Mouse (Mus musculus) cerebellum, adult 8-10 months (tissue): ENCODE measurements at regions not wholly inside any gene's neighbourhood (a gene's known extent, or its start where the extent isn't known, plus 50 kb on each side); places are given as distances from the start of the nearest gene placed in this dataset.

Experiments
- DNase-seq: peaks from one replicate; pipeline ENCODE4 v3.0.0; 2022

DNA sequence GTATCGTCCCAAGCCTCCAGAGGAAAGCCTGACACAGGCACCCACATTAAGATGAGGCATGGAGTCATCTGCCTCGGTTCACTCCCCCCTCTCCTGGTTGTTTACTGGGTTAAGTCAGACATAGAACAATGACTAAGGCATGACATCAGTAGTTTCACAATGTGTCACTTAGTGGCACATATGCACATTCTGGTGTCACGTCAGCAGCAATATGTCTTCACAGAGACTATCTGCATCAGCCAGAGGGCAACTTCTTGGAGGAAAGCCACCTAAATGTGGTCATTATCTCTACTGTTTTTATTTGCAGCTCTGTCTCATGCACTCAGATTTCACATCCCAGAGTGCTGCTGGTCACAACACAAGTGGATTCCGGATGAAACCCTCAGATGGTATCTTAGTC, 61.9 kb upstream of the Agap1 start:
- DNase-seq, result no peak

DNA sequence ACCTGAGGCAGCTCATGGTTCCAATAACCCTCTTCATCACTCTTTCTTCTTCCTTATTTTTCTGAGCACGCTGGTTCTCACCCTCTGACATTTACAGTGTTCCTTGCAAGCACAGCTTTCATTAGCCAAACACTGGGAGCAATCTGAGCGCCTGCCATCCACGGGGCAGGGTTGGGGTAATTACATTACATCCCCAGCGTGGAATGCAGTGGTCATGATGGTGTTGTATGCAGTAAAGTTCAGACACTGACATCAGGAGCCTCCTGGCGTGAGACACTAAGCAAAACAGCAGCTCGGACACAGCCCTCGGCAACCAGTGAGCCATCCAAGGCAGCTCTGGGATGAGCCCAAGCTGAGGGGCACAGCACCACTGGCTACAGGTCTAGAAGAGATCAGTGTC, 60.1 kb upstream of the Agap1 start:
- no peak for DNase-seq

DNA sequence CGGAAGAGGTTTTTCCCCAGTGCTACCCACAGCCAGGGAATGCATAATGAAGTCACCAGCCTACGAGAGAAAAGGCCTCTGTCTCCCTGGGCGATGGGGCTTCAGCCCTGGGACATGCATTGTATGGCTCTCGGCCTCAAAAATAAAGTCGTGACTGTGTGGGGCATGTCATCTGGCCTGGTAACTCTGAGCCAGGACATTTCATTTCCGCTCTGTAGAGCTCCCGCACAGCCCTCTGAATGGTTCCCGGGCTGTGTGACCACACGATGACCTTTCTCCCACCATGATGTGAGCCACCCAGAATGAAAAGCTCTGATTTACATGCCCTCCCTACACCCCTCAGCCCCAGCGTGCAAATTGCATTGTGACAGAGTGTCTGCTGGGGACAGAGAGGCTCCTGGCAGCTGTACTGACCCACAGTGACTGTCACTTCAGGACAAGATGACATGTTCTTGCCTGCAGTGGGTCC, 53.8 kb upstream of the Agap1 start:
- no peak for DNase-seq

GRCm38 (mm10) chr1:89402513-89403210, 51.9 kb upstream of the Agap1 start:
- DNase-seq, result no peak

GRCm38 (mm10) chr1:89403551-89404050, 51.0 kb upstream of the Agap1 start:
- no peak for DNase-seq
